Mouse (Mus musculus) lung, adult 2 months (tissue): ENCODE data around the gene Tlx3.

Experiments
- CTCF ChIP-seq: fragments of 200-500 bp; IDR thresholded peaks from 2 replicates; pipeline ENCODE4 v1.5.1; 2011; ENCODE audit warnings: mild to moderate bottlenecking, low read length, control low read depth; ENCODE audit not compliant: insufficient read depth
- POLR2A ChIP-seq: fragments of 200-500 bp; IDR thresholded peaks from 2 replicates; pipeline ENCODE4 v1.6.1; 2011; ENCODE audit warnings: low read depth, mild to moderate bottlenecking, control low read depth, low read length, borderline replicate concordance; ENCODE audit errors: extremely low read depth

DNA sequence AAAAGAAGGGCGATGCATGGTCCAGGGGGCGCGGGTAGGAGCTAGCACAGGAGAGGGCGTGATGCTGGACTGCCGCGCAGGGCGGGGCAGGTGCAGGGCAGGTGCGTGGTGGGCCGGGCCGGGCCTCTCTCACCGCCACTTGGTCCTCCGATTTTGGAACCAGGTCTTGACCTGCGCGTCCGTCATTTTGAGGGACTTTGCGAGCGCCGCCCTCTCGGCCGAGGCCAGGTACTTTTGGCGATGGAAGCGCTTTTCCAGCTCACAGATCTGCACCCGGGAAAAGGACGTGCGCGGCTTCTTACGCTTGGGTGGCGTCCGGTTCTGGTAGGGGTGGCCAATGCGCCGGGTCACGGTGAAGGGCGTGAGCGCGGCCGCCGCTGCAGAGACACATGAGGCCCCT lies 1.1 kb downstream of the Tlx3 start:
- TF ChIP-seq POLR2A (no peak), CTCF (no peak)
